Mouse (Mus musculus): ENCODE measurements at regions not wholly inside any gene's neighbourhood (a gene's known extent, or its start where the extent isn't known, plus 50 kb on each side); places are given as distances from the start of the nearest gene placed in this dataset.
"Not testable (repeated sequence)": the region's sequence is repeated elsewhere in the genome, so short reads cannot be mapped to it uniquely, and the experiment has no call there.

DNA sequence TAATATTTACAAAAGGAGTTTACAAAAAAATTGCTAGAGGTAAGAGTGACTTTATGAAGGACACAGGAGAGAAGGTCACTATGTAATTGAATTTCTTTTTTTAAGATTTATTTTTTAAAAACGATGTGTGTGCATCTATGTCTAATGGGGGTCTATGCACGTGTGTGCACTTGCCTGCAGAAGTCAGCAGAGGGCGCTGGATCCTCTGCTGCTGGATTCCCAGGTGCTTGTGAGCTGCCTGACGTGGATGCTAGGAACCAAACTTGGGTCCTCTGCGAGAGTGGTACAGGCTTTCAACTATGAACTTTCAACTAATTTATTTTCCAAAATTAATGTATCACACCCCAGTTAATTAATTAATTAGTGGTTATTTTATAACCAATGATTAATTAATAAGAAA, 85.0 kb downstream of the Glrx3 start:
- DNase-seq: no peak

DNA sequence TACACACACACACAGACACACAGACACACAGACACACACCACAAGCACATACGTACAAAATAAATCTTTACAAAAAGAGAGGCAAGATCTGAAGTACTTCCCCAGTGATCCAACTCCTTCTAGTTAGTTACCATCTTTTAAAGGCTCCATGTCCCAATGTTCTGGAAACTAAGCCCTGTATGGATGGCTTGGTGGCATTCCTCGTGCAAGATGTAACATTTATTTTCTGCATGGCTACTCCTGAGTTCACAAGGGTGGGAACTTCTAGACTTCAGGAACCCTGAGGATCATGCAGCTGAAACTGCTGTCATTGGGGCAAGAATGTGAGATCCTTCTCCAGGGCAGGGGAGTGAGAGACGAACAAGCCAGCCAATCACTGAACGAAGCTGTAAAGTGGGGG, 96.1 kb downstream of the Glrx3 start:
- DNase-seq: no peak

DNA sequence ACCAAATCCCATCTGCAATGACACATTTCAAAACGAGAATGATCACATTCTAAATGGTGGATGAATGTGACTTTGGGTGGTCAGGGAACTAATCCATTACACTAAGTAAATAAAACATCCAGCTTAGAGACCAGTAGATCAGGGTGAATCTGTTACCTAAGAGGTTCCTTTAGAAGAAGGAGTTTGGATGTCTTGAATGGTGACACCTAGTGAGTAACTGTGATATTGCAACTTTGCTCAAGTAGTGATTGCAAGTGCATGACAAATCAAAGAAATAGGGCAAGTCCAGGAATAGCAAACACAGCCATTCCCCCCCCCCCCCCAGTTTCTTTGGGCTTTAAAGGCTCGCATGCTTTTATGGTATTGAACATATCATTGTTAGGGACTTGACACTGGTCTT, 112.6 kb downstream of the Glrx3 start:
- DNase-seq: peak in 1 of 2 experiments; percentile 2

DNA sequence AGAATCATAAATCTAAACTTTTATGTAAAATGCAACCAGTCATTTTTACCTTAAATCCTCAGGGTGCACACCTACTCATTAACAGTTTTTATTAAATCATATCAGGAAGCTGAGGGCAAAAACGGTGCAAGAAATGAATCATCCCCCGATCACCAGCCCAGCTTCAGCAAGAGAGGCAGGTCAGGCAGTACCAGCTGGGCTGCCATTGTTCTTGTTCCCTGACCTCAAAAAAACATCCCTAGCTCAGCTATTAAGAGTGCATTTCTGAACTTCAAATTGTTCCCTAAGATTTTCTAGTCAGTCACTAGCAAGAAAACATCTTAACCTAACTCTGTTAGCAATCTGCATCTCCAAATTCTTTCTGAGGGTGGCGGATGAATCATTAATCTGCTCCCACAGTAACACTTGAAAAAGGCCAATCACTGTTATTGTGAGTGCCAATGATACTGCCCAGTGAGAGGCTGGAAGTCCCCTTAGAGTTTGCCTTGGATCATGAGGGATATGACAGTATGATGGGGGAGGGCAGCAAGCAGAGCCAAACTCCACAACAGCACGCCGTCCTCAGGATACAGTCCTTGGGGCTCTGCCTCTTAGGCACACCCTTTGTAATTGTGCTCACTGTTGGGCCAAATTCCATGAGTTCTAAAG, 115.3 kb downstream of the Glrx3 start:
- no peak for DNase-seq

DNA sequence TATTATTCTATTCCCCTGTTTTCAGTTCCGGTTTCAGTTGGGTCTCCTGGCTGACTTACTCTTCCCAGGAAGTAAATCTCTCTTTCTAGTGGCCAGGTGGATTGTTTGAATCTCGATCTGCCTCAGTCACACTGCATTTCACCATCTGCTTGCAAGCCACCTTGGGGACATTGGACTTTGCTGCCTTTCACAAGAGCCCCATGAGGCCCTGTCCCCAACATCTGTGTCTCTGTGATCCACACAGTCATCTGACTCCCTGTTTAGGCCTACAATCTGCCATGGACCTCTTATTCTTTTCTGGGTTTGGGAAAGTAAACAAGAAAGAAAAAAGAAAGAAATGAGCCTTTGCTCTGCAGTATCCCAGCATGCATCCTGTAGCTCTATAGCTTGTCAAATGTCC, 118.1 kb downstream of the Glrx3 start:
- DNase-seq: no peak

DNA sequence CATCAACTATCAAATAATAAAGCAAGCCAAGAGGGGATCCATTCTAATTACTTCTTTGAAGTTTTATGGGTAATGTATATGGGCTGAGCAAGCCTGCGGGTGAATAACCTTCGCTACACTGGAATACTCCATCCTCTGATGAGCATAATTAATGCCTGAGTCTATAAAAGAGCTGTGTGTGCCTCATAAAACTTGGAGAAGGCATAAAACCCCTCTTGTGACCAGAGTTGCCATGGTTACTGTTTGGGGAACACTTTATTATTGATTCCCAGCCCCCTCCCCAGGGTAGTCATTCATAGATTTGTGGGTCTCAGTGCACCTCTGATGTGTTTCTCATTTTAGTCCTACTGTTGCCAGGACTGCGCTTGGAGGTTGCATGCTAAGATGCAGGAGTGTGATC, 120.0 kb downstream of the Glrx3 start:
- DNase-seq: no peak

DNA sequence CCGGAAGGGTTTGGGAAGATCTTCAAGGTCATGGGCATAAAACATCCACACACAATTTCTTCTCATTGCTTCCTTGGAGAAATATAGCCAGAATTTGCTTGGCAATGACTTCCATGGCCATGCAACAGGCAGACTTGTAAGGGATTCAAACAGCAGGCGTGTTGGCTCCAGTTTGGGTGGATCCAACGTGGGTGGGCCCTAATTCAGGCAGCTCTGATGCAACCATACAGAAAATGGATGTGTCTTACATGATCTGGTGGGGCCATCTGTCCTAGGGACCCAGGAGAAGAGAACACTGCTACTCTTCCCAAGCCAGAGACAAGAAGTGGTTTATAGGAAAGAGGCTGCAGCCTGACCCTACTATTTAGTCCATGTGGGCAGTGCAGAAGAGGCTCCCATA, 121.5 kb downstream of the Glrx3 start:
- no peak for DNase-seq

DNA sequence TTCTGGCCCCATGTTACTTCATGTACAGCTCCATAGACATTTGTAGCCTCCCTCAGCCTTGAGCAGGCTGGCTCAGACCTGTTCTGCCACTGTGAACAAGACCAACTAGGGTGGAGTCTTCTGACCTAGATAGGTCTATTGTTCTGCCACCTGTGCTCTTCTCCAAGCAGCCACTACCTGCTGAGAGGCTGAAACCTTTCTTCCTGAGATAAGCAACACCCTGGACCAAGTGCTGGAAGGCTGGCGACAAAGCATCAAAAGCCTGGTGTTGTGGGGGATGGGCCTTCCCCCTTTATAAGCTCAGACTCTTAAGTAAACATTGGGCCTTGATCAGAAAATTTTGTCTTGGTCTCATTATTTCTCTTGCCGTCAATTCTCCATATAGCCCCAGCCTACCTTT, 132.8 kb downstream of the Glrx3 start:
- DNase-seq: no peak

DNA sequence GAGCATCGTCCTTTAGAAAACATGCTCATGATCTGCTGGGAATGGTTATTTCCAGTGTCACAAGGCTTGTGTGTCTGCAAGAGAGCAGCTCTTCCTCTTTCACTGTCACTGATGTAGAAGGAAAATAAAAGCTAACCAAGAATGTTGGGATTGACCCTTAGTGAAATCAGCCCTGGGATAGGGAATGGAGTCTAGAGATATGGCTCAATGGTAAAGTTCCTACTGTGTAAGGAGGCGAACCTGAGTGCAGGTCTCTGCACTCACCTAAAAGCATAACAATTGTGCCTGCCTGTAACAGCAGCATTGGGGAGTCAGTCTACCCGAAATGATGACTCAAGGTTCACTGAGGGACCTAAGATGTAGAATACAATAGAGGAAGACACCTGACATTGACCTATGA, 138.1 kb downstream of the Glrx3 start:
- no peak for DNase-seq

DNA sequence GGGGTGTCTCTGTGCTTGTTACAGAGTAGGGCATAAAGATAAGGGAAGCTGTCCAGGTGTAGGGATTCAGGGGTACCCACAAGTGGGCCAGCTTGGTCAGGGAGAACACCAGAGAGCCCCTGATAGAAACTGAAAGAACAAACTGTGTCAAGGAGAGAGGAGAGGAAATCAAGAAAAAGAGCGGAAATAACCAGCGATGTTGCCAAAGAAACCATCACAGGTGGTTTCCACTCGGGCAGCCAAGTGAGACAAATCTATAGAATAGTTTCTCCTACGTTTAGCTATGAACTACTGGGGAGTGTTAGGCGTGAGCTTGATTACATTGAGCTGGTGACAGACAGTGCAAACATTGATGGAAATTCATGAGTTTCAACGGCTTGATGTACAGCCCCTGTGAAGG, 138.8 kb downstream of the Glrx3 start:
- DNase-seq: no peak

DNA sequence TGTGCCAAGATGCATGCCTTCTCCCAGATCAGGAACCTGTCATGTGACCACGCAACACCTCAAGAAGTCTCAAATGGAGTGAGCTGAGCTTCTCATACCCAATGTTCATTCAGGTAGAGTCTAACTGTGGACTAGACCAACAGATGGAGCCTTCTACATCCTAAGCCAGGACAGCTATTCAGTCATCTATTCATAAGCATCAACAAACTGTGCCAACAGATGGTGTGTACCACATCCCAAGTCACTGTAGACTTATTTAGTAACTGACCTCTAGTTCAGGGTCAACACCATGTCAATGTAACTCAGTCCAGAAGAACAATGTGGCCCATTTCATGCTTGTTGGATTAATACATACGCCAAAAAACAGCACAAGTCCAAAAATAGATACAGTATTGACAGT, 146.1 kb downstream of the Glrx3 start:
- DNase-seq: no peak

DNA sequence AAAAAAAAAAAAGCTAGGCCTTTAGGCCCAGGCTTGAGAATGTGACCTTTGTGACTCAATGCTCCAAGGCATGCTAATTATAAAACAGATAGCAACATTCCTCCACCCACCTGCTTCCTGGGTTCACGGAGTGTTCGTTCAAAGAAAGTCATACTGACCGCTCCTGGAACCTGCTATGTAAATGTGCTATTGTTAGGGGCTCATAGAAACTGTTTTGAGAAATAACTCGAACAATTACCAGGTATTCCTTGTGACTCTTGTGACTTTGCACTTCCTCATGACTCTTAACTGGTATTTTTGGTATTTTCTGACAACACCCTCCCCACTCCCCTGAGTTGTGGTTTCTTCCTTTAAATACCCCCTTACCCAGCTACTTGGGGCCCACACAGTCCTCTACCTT, 147.5 kb downstream of the Glrx3 start:
- DNase-seq: not testable (repeated sequence)

DNA sequence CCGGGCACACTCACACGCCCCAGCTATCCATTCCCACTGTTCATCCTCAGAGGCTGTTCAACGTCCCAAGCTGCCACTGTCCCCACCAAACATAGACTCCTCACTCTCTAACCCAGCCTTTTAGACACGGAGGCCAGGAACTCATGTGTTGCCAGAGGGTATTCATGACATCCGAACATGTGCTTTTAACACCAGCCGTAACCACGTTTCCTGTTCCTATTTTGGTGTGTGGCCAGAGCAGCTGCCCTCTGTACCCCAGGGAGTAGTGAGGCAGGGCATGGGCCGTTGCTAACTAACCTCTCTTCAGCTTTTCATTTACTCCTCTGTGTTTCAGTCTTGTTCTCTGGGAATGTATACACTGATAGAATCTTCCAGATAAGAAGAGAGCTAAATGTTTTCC, 156.2 kb downstream of the Glrx3 start:
- no peak for DNase-seq

DNA sequence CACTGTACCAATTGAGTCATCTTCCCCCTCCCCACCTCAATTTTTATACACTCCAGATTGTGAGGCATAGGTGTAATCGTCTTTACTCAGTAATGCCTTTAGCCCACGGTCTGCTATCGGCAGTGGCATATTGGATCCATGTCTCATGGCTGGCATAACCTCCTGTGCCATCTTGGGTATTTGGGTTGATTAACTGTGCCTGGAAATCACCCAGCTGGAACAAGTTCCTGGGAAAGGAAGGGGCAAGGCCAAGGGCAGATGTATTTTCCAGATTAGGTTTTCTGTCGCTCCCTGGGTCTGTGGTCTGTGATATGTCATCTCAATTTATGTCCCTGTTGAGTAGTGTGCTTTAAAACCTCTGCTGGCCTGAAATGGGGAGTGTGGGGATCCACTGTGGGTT, 158.2 kb downstream of the Glrx3 start:
- no peak for DNase-seq

DNA sequence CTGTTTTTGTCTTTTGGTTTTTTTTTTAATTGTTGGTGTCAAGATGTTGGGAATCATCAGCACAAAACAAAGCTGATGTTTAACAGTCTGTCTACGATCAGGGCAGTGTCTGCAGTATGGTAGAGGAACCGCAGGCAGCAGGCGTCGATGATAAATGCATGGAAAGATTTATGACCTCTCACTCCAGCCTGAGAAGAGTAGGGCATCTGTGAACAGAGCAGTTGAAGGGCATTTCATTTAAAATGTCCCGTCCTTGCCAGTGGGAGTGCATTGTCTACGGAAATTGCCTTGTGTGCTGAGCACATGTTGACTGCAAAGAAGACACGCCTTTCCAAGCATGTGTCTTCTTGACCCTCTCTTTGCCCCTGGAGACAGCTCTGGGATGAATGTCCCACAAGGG, 158.7 kb downstream of the Glrx3 start:
- no peak for DNase-seq

DNA sequence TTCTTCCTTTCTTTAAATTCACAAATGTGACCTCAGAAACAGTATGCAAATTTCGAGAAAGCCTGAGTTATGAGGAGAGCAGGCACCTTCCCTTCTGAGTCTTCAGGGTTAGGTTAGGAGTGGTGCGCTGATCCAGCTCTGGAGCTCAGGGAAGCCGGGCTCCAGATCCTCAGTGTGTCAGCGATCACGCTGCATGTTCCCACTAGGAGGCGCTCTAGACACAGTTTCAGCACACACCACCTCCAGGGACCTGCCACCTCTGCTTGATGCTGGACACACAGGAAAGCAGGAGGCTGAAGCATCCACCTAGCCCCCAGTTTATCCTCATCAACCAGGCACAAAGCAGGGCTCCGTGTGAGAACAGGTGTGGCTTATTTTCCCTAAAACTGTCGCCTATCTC, 165.6 kb downstream of the Glrx3 start:
- peak; percentile 72 to 81 for DNase-seq

DNA sequence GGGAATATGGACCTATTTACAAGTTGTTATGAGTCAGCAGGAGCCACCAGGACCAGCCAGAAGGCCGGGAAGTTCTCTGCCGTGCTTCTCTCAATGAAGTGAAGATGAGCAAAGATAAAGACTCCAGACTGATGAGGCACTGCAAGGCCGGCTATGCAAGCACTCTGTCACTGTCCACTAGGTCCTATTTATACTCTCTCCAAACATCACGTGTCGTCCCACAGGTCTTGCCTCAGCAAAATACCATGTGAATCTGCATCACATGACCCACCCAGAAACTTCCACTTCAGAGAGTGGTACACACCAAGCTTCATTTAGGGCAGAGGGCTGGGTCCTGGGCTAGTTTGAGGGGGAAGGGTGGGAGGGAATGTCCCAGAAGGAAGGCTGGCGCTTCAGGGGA, 172.3 kb downstream of the Glrx3 start:
- no peak for DNase-seq

DNA sequence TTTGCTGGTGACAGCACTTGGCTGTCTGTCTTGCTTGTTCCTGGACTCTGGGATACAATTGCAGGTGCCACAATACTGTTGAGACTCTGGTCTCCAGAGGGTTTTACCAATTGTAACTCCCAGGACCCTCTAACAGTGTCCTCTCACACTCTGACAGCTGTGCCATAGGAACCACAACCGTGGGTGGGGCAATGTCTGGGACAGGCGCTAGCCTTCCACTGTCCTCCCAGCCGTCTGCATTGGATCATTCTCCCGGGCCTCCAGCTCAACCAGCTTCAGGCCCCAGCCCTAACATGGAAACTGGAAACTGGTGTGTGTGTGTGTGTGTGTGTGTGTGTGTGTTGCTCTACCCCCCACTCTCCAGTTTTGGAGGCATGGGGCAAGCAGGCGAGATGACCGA, 173.9 kb downstream of the Glrx3 start:
- DNase-seq: no peak

DNA sequence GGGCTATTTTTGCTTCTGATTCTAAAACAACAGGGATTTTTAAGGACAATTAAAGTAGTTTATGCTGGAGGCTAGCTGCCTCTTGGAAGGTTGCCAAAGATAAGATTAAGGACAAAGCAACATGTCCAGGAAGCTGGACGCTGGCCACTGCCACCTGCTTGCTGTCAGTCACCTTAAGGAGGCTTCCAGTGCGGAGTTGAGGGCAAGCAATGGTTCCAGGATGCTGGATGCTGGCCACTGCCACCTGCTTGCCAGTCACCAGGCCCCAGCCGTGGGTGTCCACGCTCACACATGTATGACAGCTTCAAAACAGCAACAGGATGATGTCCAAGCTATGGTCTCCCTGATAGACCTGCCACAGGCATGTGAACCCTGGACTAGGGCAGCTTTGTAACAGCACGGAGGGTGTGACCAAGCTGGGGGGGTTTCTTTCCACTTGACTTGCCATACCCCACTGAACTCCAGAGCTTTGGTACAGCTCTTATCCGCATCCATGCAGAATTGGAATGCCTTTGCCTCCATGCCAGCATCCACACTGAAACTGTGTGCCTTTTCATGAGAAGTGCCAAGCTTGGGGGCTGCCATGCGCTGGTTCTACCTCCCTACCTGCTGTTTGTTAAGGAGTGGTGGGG, 174.6 kb downstream of the Glrx3 start:
- DNase-seq: peak; percentile 41 to 45

DNA sequence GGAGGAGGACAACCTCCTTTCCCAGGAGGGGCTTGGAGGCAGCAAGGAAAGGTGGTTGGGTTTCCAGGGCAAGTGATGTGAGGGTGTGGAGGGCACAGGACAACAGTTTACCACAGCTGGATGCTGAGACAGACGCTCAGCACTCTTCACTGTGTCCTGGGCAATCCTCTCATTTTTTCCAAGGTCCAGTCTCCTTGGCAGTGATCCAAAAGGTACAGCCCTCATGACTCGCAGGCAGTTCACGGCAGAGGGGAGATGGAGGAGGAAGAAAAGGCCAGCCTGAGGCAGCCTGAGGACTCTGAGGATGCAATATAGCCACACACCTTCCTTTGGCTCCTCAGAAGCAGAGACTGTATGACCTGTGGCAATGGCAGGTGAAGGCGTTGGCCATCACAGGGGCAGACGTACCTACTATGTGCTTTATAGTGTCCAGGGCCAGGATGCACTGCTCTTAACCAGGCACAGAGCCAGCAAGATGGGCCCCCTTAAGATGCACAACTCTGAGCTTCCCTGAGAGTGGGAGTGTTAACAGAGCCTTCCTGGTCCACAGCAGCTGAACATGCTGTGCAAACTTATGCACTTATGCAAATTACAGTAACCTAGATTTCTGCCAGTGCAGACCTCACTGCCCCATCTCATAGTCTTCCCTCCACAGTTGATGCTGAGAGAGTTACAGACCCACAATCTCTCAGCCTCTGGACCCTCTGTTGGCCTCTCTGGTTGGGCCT, 181.2 kb downstream of the Glrx3 start:
- DNase-seq: no peak

DNA sequence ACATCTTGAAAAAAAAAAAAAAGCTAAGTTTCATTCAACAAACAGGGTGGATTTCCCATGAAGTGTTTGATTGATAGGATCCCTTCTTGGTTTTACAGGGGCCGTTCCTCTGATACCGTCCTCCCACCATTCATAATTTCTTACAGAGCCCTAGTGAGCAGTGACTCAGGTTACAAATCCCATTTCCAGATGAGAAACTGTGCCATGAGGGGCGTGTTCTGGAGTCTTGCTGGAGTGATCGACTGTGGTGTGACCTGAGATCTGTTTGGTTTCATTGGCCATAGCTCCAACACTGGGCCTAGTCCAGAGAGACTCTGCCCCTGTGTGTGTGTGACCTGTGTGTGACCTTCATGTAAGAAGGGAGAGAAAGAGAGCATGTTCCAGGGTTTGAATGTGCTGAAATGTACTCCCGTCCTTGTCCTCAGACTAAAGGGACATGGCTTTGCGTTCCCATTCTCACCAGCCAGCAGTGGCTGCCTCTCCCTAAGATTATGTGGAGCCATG, 181.9 kb downstream of the Glrx3 start:
- no peak for DNase-seq

DNA sequence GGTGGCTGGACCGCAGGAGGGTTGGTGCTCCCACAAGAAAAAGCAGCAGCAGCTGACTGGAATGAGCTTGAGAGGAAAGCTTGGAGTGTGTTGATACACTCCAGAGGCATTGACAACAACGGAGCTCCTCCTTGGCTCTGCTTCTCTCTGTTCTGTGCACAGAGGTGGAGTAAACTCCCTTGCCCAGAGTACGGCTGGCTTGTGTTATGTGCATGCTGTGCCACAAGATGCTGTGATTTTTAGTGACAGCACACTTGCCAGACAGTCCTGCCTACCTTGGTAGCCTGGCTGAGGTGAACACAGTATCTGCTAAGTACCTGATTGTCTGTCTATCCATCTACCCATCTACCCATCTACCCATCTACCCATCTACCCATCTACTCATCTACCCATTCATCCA, 190.9 kb downstream of the Glrx3 start:
- DNase-seq: peak; percentile 15 to 21

DNA sequence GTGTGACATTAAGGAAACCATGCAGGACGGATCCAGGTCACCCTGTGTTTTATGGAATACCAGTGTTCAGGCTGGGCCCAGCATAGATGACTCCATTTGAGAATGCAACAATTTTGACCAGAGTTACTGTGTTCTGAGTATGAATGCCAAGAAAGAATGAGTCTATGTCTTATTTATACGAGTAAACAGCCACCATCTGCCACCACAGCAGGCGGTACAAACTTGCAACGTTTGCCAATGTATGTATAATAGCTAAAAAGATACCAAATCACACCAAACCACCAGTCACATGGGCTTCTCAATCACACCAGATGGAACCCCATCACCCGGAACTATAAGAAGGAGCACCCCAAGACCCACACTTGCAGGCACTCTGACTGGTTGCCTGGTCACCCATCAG, 192.1 kb downstream of the Glrx3 start:
- DNase-seq: peak; percentile 54 to 64

DNA sequence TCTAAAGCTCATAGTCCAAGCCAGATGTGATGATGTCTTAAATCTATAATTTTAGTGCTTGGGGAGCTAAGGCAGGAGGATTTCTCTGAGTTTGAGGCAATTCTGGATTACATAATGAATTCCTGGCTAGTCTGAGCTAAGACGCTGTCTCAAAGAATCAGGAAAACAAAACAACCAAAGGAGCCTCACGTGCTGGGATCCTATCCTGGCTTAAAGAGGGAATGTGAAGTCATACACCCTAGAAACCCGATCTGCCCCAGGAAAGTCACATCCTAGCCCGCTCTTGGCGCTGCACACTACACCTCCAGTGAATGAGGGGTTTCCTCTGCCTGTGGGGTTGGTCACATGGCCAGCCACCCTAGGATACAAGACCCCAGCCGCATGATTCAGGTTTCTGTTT, 211.2 kb downstream of the Glrx3 start:
- DNase-seq: no peak

Data from cerebellum, postnatal 36 days (tissue).